Mouse (Mus musculus) CH12.LX (cell line): ENCODE measurements around the gene Chst8. TPM values are rescaled to one million over a fixed set of nuclear protein-coding genes. Genes with fewer than 3 reads are reported as not detected.

Source experiments
- DNase-seq: peaks from one replicate; pipeline ENCODE4 v3.0.0-alpha.2; 2013; ENCODE audit errors: extremely low read depth
- H3K27ac ChIP-seq: 2 replicates; pipeline ENCODE4 v1.5.1; 2012; ENCODE audit warnings: low read depth, mild to moderate bottlenecking, control low read depth, moderate library complexity; ENCODE audit not compliant: insufficient read depth
- H3K27me3 ChIP-seq: replicated peaks from 2 replicates; pipeline ENCODE3; 2012; ENCODE audit warnings: inconsistent platforms
- H3K36me3 ChIP-seq, 2 experiments: replicated peaks in 1 of 2; 2 replicates each; pipeline versions ENCODE3 to v1.6.1; 2012; ENCODE audit warnings: inconsistent platforms in 1 of 2, low read length in 1 of 2, mild to moderate bottlenecking in 1 of 2, mixed read lengths in 1 of 2, moderate library complexity in 1 of 2; ENCODE audit not compliant: control insufficient read depth in 1 of 2, insufficient read depth in 1 of 2
- H3K4me1 ChIP-seq, 2 experiments: 2 replicates each; pipeline ENCODE4 v1.6.1; 2012; ENCODE audit warnings: inconsistent platforms in 1 of 2, moderate library complexity in 1 of 2; ENCODE audit not compliant: insufficient read depth in 2 of 2, control insufficient read depth in 1 of 2
- H3K4me2 ChIP-seq: 2 replicates; pipeline ENCODE4 v1.6.1; 2012; ENCODE audit warnings: low read depth, mild to moderate bottlenecking, control low read depth; ENCODE audit not compliant: poor library complexity, insufficient read depth, severe bottlenecking
- H3K4me3 ChIP-seq, 3 experiments: fragments of 150-350 bp in 1 of 3; sonication (generic) in 1 of 3; replicated peaks in 1 of 3; 2 replicates each; pipeline versions ENCODE3 to v1.5.1; 2011 to 2012; ENCODE audit warnings: low read depth in 2 of 3, low read length in 2 of 3, mild to moderate bottlenecking in 2 of 3, moderate library complexity in 2 of 3, control low read depth in 1 of 3, improper control_type of control experiment in 1 of 3, inconsistent platforms in 1 of 3, mixed read lengths in 1 of 3; ENCODE audit not compliant: poor library complexity in 1 of 3
- H3K79me2 ChIP-seq: replicated peaks from 2 replicates; pipeline ENCODE4 v1.6.1; 2012; ENCODE audit warnings: mild to moderate bottlenecking, moderate library complexity; ENCODE audit not compliant: control insufficient read depth, poor library complexity, insufficient read depth, severe bottlenecking; ENCODE audit errors: extremely low read depth
- H3K9ac ChIP-seq: 2 replicates; pipeline ENCODE4 v1.6.1; 2012; ENCODE audit warnings: low read depth, mild to moderate bottlenecking, control low read depth, moderate library complexity; ENCODE audit not compliant: insufficient read depth
- H3K9me3 ChIP-seq: replicated peaks from 2 replicates; pipeline ENCODE3; 2012; ENCODE audit warnings: low read length, inconsistent platforms, mixed read lengths
- CHD2 ChIP-seq: IDR thresholded peaks from 2 replicates; pipeline ENCODE4 v1.6.1; 2011; ENCODE audit warnings: low read length, improper control_type of control experiment
- CTCF ChIP-seq, 2 experiments: IDR thresholded peaks in 1 of 2; conservative IDR thresholded peaks in 1 of 2; 2 replicates each; pipeline ENCODE4 v1.5.1; 2011 to 2012; ENCODE audit warnings: low read depth in 2 of 2, low read length in 2 of 2, improper control_type of control experiment in 1 of 2, inconsistent platforms in 1 of 2, mild to moderate bottlenecking in 1 of 2, moderate library complexity in 1 of 2
- EP300 ChIP-seq: IDR thresholded peaks from 2 replicates; pipeline ENCODE4 v1.6.1; 2011; ENCODE audit warnings: low read length, improper control_type of control experiment
- ETS1 ChIP-seq: conservative IDR thresholded peaks from 2 replicates; pipeline ENCODE4 v1.6.1; 2012; ENCODE audit warnings: low read depth, mild to moderate bottlenecking, inconsistent platforms, low read length, improper control_type of control experiment, moderate library complexity
- GABPA ChIP-seq: IDR thresholded peaks from 2 replicates; pipeline ENCODE4 v1.6.1; 2012; ENCODE audit warnings: low read depth, low read length, improper control_type of control experiment, inconsistent platforms; ENCODE audit not compliant: insufficient replicate concordance
- HCFC1 ChIP-seq: IDR thresholded peaks from 2 replicates; pipeline ENCODE4 v1.6.1; 2012; ENCODE audit warnings: low read depth, mild to moderate bottlenecking, inconsistent platforms, low read length, improper control_type of control experiment
- IRF4 ChIP-seq: IDR thresholded peaks from 2 replicates; pipeline ENCODE4 v1.6.1; 2014; ENCODE audit warnings: low read depth, mild to moderate bottlenecking, inconsistent platforms, low read length, improper control_type of control experiment
- KAT2A ChIP-seq: IDR thresholded peaks from 2 replicates; pipeline ENCODE4 v1.6.1; 2012; ENCODE audit warnings: low read length, improper control_type of control experiment, inconsistent platforms; ENCODE audit not compliant: insufficient replicate concordance
- MAFK ChIP-seq: IDR thresholded peaks from 2 replicates; pipeline ENCODE4 v1.6.1; 2011; ENCODE audit warnings: low read length, improper control_type of control experiment; ENCODE audit not compliant: insufficient replicate concordance
- MAZ ChIP-seq: IDR thresholded peaks from 2 replicates; pipeline ENCODE4 v1.6.1; 2012; ENCODE audit warnings: low read depth, mild to moderate bottlenecking, inconsistent platforms, low read length, improper control_type of control experiment, moderate library complexity
- PAX5 ChIP-seq: IDR thresholded peaks from 2 replicates; pipeline ENCODE4 v1.6.1; 2012; ENCODE audit warnings: low read length, inconsistent platforms, mixed read lengths
- POLR2A ChIP-seq: IDR thresholded peaks from 2 replicates; pipeline ENCODE4 v1.6.1; 2011; ENCODE audit warnings: low read depth, mild to moderate bottlenecking, improper control_type of control experiment, low read length
- POLR2AphosphoS2 ChIP-seq: IDR thresholded peaks from 2 replicates; pipeline ENCODE4 v1.6.1; 2011; ENCODE audit warnings: low read depth, low read length, improper control_type of control experiment
- RAD21 ChIP-seq: IDR thresholded peaks from 2 replicates; pipeline ENCODE4 v1.6.1; 2011; ENCODE audit warnings: low read depth, mild to moderate bottlenecking, low read length, improper control_type of control experiment, moderate library complexity
- SMC3 ChIP-seq: IDR thresholded peaks from 2 replicates; pipeline ENCODE4 v1.6.1; 2011; ENCODE audit warnings: low read depth, low read length, improper control_type of control experiment
- USF1 ChIP-seq: IDR thresholded peaks from 2 replicates; pipeline ENCODE4 v1.6.1; 2014; ENCODE audit warnings: low read depth, mild to moderate bottlenecking, inconsistent platforms, low read length, improper control_type of control experiment
- ZC3H11A ChIP-seq: IDR thresholded peaks from 2 replicates; pipeline ENCODE4 v1.6.1; 2012; ENCODE audit warnings: low read depth, mild to moderate bottlenecking, inconsistent platforms, low read length, improper control_type of control experiment
- ZKSCAN1 ChIP-seq: IDR thresholded peaks from 2 replicates; pipeline ENCODE4 v1.6.1; 2012; ENCODE audit warnings: low read depth, inconsistent platforms, low read length, improper control_type of control experiment, borderline replicate concordance
- ZMIZ1 ChIP-seq: IDR thresholded peaks from 2 replicates; pipeline ENCODE4 v1.6.1; 2012; ENCODE audit warnings: low read depth, mild to moderate bottlenecking, inconsistent platforms, low read length, improper control_type of control experiment
- dilution Hi-C: fragments of 300-500 bp; cut with MboI; formaldehyde crosslinking; loops from 2 replicates; pipeline ENCODE4 v1.14.3; 2020; ENCODE audit warnings: low sequenced_read_pairs; ENCODE audit not compliant: extremely low pct_unique_long_range_greater_than_20kb, extremely low pct_ligation_motif_present
- in situ Hi-C: fragments of 300-500 bp; cut with MboI; formaldehyde crosslinking; loops from 3 replicates; pipeline ENCODE4 v1.14.3; 2019; ENCODE audit warnings: low sequenced_read_pairs, low pct_ligation_motif_present, low pct_unique_long_range_greater_than_20kb, mixed read lengths
- polyA plus RNA-seq: library from polyadenylated mRNA; unstranded; fragments of >175 nt; gene quantifications from 2 replicates; pipeline ENCODE4 v1.2.1, GENCODE M21; 2012; ENCODE audit warnings: low read depth; ENCODE audit not compliant: insufficient read length
- total RNA-seq, 2 experiments: library from RNA; depleted of rRNA; stranded (reverse); fragments of 300-350 nt in 1 of 2; fragments of >200 nt in 1 of 2; gene quantifications; 2 replicates each; pipeline ENCODE4 v1.2.3; 2012 to 2014

Gene Chst8
- total and polyA plus RNA-seq, 3 experiments, result 0.13 to 0.27 (median 0.16) TPM

- in situ Hi-C loops, result no loop called here
- Histone ChIP-seq H3K9me3 (peaks cover 13% of the 10 kb centered on the region), H3K4me2 (no peak overlapping the region), H3K27ac (no peak overlapping the region), H3K4me3 (no peak overlapping the region), H3K9ac (no peak overlapping the region), H3K36me3 (no peaks in the 10 kb centered on the region), H3K4me1 (no peaks in the 10 kb centered on the region), H3K79me2 (no peaks in the 10 kb centered on the region), H3K27me3 (no peaks in the 10 kb centered on the region)
- dilution Hi-C loops, result no loop called here
- no peak for DNase-seq
- no peak for TF ChIP-seq ZKSCAN1
- no peak for TF ChIP-seq SMC3
- TF ChIP-seq CTCF (conservative IDR thresholded peaks at IDR 0.05 in 1 of 2, IDR thresholded peaks at IDR 0.05 in 1 of 2; ENCODE audit: low read depth in 2 of 2, low read length in 2 of 2), result no peak
- TF ChIP-seq ZMIZ1, result no peak
- TF ChIP-seq CHD2, result no peak
- TF ChIP-seq USF1, result no peak
- no peak for TF ChIP-seq POLR2A
- TF ChIP-seq PAX5, result no peak
- no peak for TF ChIP-seq ETS1
- TF ChIP-seq HCFC1, result no peak
- TF ChIP-seq GABPA, result no peak
- TF ChIP-seq MAZ, result no peak
- TF ChIP-seq POLR2AphosphoS2, result no peak
These were observed 35.4 kb upstream of the Chst8 start for GRCm38 (mm10) chr7:34847900-34848299.

DNA sequence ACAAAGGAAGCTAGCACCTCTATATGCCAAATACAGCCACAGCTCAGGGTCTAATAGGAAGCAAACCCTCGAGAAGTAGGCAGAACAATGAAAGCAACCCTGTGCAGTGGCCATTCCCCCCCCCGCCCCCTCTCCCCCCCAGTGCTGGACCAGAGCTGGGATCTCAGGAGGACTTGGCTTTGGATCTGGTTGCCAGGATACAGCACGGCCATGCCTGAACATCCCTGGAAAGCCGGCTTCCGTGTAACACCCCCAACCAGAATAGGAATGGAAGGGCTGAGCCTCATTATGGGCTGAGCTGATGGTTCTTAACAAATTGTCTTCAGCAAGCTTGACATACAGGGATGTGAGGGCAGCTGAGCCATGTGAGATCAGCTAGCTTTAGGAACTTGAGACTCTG, 34.9 kb upstream of the Chst8 start:
- Histone ChIP-seq H3K4me1 (no peaks in the 10 kb centered on the region), H3K27me3 (no peaks in the 10 kb centered on the region), H3K4me3 (no peak overlapping the region), H3K4me2 (no peak overlapping the region), H3K36me3 (no peaks in the 10 kb centered on the region), H3K9ac (no peak overlapping the region), H3K27ac (no peak overlapping the region), H3K79me2 (no peaks in the 10 kb centered on the region)
- dilution Hi-C loops (no loop called here), in situ Hi-C loops (no loop called here)
- DNase-seq, result no peak
- TF ChIP-seq EP300, result no peak
- no peak for TF ChIP-seq ZKSCAN1
- TF ChIP-seq RAD21, result no peak
- no peak for TF ChIP-seq IRF4
- TF ChIP-seq ETS1, result no peak
- TF ChIP-seq KAT2A, result no peak
- no peak for TF ChIP-seq ZMIZ1
- no peak for TF ChIP-seq GABPA
- TF ChIP-seq ZC3H11A, result no peak
- TF ChIP-seq MAFK, result no peak
- TF ChIP-seq CTCF (conservative IDR thresholded peaks at IDR 0.05 in 1 of 2, IDR thresholded peaks at IDR 0.05 in 1 of 2; ENCODE audit: low read depth in 2 of 2, low read length in 2 of 2), result no peak
- TF ChIP-seq, all 38 proteins: peak for 0
- peaks cover 13% of the 10 kb centered on the region for H3K9me3 ChIP-seq
